Mouse (Mus musculus): ENCODE measurements around the gene Jmy.
"Not testable (repeated sequence)": the region's sequence is repeated elsewhere in the genome, so short reads cannot be mapped to it uniquely, and the experiment has no call there.

Jmy gene

DNA sequence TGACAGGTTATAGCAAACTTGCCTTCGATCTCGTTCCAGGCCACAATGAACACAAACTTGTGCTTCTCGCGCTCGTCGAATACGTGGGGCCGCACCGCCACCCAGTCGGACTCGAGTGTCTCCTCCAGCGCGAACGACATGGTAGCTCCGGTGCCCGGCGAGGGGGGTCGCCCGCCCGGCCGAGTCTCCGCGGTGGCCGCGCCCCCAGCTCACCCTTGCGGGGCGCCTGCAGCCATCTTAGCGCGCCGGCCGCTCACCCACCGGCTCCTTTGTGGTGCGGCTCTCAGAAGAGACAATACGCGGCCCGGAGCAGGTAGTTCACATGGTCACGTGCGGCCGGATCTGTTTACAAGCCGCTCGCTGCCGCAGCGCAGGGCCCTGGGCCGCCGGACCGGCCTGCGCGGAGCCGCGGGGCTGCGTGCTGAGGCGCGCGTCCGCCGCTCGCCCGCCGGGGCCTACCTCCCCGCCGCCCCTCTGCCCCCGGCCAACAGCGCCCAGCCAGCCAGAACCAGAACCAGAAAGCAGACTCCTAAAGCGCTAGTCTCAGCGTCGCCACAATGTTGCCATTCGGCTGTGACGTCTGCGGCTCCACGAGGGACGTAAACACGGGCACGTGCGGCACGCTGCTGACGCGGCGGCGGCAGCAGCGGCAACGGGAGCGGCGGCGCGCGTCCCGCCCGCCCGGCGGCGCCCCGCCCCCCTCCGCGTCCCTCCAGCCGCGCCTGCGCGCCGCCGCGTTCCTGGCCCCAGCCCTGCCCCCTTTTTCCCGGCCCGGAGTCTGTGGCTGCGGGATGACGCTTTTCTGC lies at the start of gene Jmy:
Gene Jmy, minus strand, starts transcription at position 642 of the 806 bp plus-strand sequence.
- peak; percentile 52 to 79 for DNase-seq (ENCODE audit: low spot score in 2 of 2)

DNA sequence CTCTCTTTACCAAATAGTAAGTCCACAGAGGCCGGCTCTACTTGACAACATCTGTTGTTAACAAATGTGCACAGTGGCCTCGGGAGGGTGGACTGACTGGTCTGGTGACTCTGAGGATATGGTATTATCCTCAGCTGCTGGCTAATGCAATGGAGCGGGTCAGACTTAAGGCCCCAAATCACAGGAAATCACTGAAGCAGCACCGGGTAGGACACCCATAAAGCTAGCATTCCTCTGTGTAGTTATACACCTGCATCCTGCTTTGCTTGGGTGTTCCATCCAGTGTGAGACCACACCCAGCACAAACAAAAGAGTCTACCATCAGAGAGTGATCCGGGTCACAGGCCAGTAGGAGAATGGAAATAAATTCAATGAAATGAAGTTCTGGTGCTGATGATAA lies 48.0 kb upstream of the Jmy start:
- DNase-seq (ENCODE audit: low spot score in 2 of 2): no peak

DNA sequence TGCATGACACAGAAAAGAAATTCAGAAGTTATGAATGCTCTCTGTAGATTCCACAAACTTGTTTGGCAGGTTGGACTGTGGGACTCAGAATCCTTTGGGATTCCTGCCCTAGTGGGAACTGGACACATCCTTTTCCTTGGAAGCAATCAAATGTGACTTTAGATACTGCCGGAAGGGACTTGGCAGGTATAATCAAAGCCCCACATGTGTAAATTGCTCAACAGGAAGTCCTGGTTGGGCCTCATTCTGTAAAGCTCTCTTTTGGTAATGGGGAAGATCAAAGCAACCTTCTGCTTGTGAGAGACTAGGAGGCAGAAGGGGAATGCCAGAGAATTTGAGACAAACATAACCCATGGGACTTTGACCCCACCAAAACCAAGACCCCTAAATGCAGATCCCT lies 46.4 kb upstream of the Jmy start:
- DNase-seq (ENCODE audit: low spot score in 2 of 2): no peak

DNA sequence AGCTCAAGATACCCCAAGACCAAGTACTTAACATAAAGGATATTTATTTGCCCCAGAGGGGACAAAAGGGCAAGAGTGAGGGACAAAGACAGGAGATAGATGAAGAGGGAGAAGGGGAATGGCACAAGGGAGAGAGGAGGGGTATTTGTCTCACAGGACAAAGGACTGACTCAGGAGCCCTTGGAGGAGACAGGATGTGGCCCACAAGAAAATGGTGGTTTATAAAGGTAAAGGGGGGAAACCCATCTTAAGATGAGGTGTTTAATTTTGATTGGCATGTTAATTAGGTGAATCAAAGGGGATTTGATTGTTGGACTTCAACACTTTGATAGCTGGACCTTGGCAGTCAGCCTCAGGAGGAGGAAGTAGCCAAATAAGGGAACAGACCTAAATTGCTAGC lies 44.7 kb upstream of the Jmy start:
- DNase-seq (ENCODE audit: low spot score in 2 of 2): no peak

DNA sequence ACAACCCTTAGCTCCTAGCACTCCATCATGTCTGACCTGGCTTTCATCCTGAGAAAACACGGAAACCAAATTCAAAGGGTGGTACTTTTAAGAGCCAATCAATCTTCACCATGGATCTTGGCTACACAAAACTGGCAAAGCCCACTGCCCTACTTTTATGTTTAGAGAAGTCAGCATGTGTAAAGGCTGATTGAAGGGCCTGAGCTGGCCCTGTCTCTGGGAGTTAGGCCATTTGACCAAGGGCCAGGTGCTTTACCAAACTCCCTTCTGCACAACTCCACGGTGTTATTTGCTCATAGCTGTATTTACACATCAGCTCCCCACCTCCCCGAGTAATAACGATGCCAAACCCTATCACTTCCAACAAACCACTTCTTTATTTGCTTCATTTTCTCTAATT lies 39.7 kb upstream of the Jmy start:
- DNase-seq (ENCODE audit: low spot score in 2 of 2): no peak

DNA sequence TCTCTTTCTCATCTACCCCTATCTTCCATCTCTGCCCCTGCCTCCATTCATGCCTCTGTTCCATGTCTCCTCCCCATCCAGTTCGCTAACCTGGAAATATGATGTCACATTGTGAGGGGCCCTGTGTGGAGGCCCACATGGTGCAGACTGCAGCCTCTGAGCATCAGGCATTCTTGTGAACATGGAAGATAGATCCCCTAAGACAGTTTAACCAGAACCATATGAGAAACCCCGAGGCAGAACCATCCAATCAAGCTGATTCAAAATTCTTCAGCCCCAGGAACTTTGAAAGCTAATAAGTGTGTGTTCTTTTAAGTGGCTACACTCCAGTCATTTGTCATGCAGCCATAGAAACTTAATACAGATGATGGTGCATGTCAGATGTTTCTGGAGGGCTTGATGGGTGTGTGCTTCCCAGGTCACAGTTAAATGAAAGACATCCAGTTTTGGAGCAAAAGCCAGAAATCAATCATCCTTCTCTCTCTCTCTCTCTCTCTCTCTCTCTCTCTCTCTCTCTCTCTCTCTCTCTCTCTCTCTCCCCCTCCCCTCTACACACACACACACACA lies 19.2 kb upstream of the Jmy start:
- no peak for DNase-seq (ENCODE audit: low spot score in 2 of 2)

DNA sequence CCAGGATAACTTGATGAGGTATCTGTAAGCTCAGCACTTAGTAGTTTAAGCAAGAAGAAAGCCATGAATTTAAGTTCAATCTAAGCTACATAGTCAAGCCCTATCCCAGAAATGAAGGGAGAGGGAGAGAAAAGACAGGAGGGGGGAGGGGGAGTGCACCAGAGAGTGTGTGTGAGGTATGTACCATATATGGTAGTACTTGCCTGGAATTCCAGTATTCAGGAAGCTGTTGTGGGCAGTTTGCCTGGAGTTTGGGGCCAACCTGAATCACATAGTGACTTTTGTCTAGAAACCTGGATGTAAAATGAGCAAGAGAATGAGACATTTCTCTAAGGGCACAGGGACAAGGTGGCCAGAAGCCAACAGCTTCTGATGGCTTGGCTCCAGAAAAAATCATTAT lies 17.6 kb upstream of the Jmy start:
- no peak for DNase-seq (ENCODE audit: low spot score in 2 of 2)

DNA sequence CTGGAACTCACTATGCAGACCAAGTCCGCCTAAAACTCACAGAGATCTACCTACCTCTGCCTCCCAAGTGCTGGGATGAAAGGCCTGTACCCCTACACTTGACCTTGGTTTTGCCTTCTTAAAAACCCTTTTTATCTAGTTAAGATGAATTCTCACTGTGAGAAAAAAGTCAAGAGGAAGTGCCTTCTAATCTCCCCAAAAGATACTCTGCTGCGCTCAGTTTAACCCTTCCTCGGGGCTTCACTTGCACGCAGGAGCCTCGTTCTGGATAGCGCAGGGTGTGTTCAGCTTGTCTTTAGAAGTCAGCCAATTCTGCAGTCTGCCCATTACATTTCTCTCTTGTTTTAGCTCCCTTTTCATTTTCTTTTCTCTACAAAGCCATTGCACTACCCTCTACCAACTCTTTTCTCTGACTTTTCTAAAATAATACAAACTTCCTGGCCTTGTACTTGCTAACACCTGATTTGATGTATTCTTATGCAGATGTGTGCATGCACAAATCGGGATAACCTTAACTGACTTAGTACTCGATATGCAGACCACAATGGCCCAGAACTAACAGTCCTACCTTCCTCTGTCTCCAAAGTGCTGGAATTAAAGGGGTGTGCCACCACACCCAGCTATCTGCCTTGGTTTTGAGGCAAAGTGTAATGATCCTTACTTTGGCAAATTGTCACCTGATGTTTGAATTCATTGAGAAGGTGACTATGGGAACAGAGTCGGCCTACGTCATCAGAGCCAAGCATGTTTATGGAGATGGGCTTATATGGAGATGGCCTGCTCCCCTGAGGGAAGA lies 14.6 kb upstream of the Jmy start:
- no peak for DNase-seq (ENCODE audit: low spot score in 2 of 2)

DNA sequence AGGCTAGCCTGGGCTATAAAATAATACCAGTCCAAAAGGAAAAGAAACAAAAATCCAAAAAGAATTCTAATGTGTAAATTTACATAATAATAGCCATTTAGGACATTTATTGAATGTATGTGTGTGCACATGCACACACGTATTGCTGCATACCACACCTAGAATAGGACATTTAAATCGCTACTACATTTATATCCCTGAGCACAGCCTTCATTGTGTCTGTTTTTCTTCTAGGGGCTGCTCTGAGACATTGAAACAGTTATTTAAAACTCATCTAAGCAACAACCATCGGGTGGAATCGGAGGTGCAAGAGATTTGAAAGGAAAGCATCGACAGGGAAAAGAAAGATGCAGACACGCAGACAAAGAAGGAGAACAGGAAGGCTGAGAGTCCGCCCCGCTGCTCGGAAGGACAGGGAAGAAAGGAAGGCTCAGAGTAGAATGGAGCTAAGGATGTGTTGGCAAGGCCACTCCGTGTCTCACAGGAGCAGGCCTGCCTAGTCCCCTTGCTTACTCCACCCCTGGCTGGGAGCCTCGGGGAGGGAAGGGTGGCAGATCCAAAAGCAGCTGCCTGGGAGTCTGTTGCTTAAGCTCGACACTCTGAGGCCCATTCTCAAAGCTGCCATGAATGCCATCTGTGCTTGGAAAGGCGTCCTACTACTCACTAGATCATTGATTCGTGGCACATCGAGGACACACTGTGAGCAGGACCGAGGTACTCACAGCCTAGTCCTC lies 11.0 kb upstream of the Jmy start:
- DNase-seq (ENCODE audit: low spot score in 2 of 2): peak in 1 of 2 experiments; percentile 11

DNA sequence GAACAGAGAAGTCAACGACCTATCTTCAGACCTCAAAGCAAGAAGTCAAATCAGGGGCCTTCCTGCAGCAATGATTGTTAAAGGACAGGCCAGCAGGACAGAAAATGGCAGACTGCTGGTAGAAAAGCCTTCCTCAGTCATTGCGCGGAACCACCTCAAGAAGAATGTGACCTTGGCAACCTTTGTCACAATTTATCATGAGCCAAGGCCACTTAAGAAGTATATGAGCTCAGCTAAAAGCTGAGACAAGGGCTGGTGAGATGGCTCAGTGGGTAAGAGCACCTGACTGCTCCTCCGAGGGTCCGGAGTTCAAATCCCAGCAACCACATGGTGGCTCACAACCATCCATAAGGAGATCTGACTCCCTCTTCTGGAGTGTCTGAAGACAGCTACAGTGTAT lies 7.3 kb upstream of the Jmy start:
- DNase-seq (ENCODE audit: low spot score in 2 of 2): not testable (repeated sequence)

DNA sequence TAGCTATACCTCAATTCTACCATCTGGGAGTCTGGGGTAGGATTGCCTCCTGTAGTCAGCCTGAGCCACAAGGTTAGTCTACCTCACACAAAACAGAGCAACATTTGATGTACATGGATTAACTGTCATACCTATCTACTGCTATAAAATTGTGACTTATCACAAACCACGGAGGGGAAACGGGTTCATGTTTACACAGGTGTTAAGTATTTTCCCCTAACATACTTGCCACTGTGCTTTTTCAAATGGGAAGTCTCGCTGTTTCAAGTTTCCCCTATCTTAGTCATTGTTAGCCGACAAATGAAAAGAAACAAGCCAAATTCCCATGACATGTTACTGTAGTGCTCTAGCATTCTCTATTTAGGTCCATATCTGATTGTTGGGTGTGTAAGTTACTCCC lies 2.1 kb upstream of the Jmy start:
- no peak for DNase-seq (ENCODE audit: low spot score in 2 of 2)

DNA sequence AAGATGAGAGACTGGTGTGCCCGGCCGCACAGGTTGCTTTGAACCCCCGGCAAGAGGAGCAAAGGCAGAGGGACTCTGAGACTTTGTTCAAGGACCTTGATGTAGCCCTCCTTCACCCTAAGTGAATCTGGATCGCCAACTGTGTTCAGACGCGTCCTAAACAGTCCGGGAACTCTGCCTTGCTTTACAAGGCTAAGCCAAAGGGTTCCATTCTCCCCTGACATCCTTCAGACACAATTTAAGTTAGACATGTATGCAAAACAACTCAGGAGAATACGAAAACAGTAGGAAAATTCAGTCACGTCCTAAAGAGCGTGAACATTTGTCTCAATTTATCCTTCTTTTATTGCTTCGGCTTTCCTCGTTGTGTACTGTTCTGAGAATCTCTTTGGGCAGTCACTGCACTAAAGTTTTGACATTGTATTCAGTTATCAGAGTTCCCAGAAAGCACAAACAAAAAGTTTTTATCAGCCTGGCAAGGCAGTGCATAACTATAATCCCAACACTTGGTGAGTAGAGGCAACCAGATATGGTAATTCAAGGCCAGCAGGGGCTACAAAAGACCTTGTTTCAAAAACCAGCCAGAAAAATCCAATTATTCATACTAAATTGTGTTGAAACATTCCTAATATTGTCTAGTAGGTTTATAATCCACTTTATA lies 495 bp upstream of the Jmy start:
- DNase-seq (ENCODE audit: low spot score in 2 of 2): no peak

DNA sequence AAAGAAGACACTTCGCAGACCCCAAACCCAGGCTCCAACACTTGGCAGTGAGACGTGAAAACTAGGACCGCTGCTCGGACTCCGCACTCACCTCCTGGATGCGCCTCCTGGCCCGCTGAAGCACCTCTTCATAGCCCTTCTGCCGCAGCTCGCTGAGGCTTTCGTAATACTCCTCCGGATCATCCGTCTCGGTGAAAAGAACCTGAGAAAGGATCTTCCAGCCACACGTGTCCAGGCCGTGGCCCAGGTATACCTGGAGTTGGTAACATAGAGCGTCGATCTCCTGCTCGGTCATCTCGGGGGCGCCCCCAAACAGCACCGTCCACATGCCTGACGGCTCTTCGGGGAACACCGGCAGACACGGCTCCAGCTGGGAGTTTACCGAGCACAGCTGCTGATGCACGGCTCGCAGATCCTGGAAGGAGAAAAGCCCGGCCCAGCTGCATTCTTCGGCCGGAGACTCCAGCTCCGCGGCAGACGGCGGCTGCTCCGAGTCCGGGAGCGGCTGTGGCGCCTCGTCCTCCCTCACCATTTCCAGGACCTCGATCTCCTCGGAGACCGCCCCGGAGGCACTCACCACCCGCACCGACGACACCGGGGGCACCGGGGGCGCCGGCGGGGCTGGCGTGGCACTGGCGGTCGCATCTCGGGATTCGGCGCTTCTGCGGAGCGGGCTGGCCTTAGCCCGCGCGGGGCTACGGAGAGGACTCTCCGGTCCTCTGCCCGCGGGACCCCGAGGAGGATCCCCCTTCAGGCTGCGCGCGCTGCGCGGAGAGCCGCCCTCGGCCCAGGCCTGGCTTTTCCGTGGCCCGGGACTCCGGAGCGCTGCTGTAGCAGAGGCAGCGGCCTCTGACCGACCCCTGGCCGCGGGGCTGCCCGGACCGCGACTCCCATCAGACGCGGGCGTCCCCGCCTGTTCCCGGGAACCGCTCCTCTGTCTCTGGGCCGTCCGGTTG lies 1.1 kb downstream of the Jmy start:
- peak in 1 of 2 experiments; percentile 19 for DNase-seq (ENCODE audit: low spot score in 2 of 2)

DNA sequence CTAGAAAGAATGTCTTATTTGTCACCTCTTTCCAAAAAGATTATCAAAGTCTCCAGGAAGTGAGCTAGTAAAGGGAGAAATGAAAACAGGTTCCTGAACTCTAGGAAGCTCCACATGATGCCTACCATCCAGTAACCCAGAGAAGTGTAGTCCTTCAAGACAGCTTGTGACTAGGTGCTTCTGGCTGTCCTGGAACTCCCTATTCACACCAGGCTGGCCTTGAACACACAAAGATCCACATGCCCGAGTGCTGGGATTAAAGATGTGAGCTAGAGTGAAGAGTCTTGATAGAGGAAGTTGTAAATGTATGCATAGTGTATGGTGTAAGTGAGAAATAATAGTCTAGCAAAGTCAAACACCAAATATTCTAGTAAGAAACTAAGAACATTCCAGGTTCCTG lies 2.6 kb downstream of the Jmy start:
- no peak for DNase-seq (ENCODE audit: low spot score in 2 of 2)

DNA sequence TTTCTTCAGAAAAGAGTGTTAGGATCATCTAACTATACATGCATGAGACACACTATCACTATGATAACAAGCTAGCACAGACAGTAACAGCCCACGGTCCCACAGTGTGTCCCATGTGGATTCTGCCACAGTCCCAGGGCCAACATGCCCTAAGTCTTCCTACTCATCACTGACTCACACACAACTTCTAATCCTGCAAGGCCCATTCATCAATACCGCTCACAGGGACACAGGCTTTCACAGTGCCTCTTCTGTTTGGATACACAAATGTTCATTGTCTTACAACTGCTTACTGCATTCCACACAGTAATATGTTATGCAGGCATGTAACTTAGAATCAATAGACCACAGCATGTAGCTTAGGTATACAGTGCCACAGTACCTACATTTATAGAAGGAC lies 11.1 kb downstream of the Jmy start:
- DNase-seq (ENCODE audit: low spot score in 2 of 2): no peak

DNA sequence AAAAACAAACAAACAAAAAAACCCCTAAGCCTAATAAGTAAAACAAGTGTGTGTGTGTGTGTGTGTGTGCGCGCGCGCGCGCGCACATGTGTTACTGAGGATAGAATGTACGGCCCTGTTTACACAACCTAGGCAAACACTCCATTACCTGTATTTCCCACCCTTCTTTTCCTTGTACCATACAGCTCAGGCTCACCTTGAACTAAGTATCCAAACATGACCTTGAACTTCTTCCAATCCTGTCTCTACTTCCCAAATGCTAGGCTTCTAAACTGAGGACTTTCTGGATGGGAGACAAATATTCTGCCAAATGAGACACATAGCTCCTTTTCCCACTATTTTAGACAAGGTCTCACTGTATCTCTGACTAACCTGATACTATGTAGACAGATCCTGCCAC lies 11.9 kb downstream of the Jmy start:
- no peak for DNase-seq (ENCODE audit: low spot score in 2 of 2)

DNA sequence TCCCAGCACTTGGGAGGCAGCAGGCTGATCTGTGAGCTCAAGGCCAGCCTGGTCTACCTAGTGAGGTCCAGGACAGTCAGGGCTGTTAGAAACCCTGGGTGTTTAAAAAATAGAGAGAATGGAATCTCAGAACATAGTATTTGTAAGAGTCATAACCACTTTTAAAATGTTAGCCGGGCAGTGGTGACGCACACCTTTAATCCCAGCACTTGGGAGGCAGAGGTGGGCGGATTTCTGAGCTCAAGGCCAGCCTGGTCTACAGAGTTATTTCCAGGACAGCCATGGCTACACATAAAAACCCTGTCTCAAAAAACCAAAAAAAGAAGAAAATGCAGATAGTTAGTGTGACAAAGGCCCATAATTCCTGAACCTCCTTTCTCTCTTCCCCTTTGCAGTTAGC lies 15.3 kb downstream of the Jmy start:
- no peak for DNase-seq (ENCODE audit: low spot score in 2 of 2)

DNA sequence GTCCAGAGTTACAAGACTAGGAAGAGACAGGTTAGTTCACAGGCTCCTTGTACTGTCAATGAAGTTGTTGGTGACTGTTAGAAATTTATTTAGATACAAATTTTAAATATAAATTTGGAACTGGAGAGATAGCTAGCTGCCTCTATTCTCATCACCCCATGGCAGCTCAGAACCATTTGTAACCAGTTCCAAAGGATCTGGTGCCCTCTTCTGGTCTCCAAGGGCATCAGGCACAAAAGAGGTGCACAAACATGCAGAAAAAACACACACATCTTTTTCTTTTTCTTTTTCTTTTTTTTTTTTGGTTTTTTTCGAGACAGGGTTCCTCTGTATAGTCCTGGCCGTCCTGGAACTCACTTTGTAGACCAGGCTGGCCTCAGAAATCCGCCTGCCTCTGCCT lies 18.5 kb downstream of the Jmy start:
- no peak for DNase-seq (ENCODE audit: low spot score in 2 of 2)

DNA sequence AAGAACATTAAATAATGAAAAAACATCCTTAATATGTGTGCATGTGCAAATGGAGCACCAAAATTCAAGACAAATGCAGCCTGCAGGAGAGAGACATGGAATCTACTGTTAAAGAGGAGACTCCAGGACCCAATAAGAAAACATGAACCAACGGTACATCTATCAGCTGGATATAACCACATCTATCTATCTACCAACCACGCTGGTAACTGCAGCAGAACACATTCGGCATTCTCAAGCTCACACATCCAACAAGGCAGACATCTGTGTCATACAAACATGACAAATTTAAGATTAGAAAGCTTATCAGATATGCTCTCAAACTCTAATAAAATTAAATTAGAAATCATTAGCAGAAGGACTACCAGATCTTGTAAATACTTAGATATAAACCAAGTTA lies 21.3 kb downstream of the Jmy start:
- no peak for DNase-seq (ENCODE audit: low spot score in 2 of 2)

DNA sequence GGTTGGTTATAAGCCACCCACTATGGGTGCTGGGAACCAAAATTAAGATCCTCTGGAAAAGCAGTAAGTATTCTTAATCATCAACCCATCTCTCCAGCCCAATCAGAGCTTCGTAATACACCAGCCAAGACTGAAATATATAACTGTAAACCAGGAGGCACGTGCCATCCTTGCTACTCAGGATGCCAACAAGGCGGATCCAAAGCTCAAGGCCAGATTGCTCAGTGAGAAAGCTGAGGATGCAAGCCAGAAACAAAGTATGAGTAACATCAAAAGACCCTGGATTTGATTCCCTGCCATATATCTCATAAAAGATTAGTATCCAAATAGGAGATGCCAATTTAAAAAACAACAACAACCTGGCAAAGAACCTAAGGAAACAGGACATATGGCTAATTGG lies 31.3 kb downstream of the Jmy start:
- no peak for DNase-seq (ENCODE audit: low spot score in 2 of 2)

DNA sequence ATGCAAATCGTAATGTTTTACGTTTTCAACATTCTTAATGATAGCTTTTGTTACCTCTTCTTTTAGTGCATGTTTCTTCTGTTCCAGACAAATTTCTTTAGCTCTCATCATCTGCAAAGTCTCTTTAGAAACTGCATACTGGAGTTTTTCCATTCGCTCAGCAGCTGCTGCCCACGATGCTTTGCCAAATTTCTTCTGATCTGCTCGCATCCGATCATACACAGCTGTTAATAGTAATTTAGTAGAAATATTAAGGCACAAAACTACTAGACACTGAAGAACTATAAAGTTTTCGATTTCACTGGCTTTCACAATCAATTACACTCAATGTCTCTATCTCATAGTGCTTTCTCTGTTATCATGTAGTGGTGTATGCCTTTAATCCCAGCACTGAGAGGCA lies 40.0 kb downstream of the Jmy start:
- no peak for DNase-seq (ENCODE audit: low spot score in 2 of 2)

Data from left cerebral cortex, adult 9 months (tissue).